Mouse (Mus musculus): Measurements from ENCODE around the gene Mrps5. TPM values are rescaled to one million over a fixed set of nuclear protein-coding genes. Genes with fewer than 3 reads are reported as not detected.

The Mrps5 gene
- polyA plus RNA-seq, 1 experiment from 2014 or later: 132 TPM

- Histone ChIP-seq H3K36me3 (ENCODE audit: control insufficient read depth, insufficient read depth, low read length) (no peaks in the 10 kb centered on the region), H3K27ac (ENCODE audit: low read depth, low read length) (no peak overlapping the region), H3K27me3 (ENCODE audit: control insufficient read depth, insufficient read depth, low read length) (no peaks in the 10 kb centered on the region; the same call in 1 of the 2 replicates), H3K4me1 (ENCODE audit: control insufficient read depth, insufficient read depth, low read length) (no peaks in the 10 kb centered on the region), H3K4me3 (ENCODE audit: low read depth, low read length) (no peak overlapping the region), H3K9ac (ENCODE audit: low read depth, low read length) (no peak overlapping the region), H3K4me2 (no peak overlapping the region), H3K9me3 (replicated peaks; ENCODE audit: control insufficient read depth, low read length) (no peaks in the 10 kb centered on the region)
- ATAC-seq (replicated peaks; ENCODE audit: insufficient number of reproducible peaks, low FRiP score, low TSS enrichment): no peak
- WGBS (ENCODE audit: insufficient replicate concordance): 60% methylated on average over 5 of the region's 5 CpGs
These were observed 38.6 kb downstream of the Mrps5 start for GRCm38 (mm10) chr2:127625659-127626058.

- no peak for ATAC-seq (replicated peaks; ENCODE audit: insufficient number of reproducible peaks, low FRiP score, low TSS enrichment)
- Histone ChIP-seq H3K27ac (ENCODE audit: low read depth, low read length) (no peak overlapping the region), H3K27me3 (ENCODE audit: control insufficient read depth, insufficient read depth, low read length) (no peaks in the 10 kb centered on the region; the same call in 1 of the 2 replicates), H3K4me1 (ENCODE audit: control insufficient read depth, insufficient read depth, low read length) (no peaks in the 10 kb centered on the region), H3K9ac (ENCODE audit: low read depth, low read length) (no peak overlapping the region), H3K4me3 (ENCODE audit: low read depth, low read length) (no peak overlapping the region), H3K4me2 (no peak overlapping the region), H3K36me3 (ENCODE audit: control insufficient read depth, insufficient read depth, low read length) (no peaks in the 10 kb centered on the region), H3K9me3 (replicated peaks; ENCODE audit: control insufficient read depth, low read length) (no peaks in the 10 kb centered on the region)
- 67% methylated on average over 6 of the region's 6 CpGs for WGBS (ENCODE audit: insufficient replicate concordance)
These were observed 40.3 kb downstream of the Mrps5 start for GRCm38 (mm10) chr2:127627354-127627753.

GRCm38 (mm10) chr2:127627990-127628570 is 41.1 kb downstream of the Mrps5 start:
- H3K9ac ChIP-seq (ENCODE audit: low read depth, low read length): no peak overlapping the region
- H3K9me3 ChIP-seq (replicated peaks; ENCODE audit: control insufficient read depth, low read length): no peaks in the 10 kb centered on the region
- no peaks in the 10 kb centered on the region for H3K4me1 ChIP-seq (ENCODE audit: control insufficient read depth, insufficient read depth, low read length)
- no peak overlapping the region for H3K27ac ChIP-seq (ENCODE audit: low read depth, low read length)
- H3K4me2 ChIP-seq: no peak overlapping the region
- H3K27me3 ChIP-seq (ENCODE audit: control insufficient read depth, insufficient read depth, low read length): no peaks in the 10 kb centered on the region; the same call in 1 of the 2 replicates
- no peak for ATAC-seq (replicated peaks; ENCODE audit: insufficient number of reproducible peaks, low FRiP score, low TSS enrichment)
- H3K36me3 ChIP-seq (ENCODE audit: control insufficient read depth, insufficient read depth, low read length): no peaks in the 10 kb centered on the region
- 71% methylated on average over 6 of the region's 6 CpGs for WGBS (ENCODE audit: insufficient replicate concordance)
- no peak overlapping the region for H3K4me3 ChIP-seq (ENCODE audit: low read depth, low read length)

- H3K27me3 ChIP-seq (ENCODE audit: control insufficient read depth, insufficient read depth, low read length): no peaks in the 10 kb centered on the region
- ATAC-seq (replicated peaks; ENCODE audit: insufficient number of reproducible peaks, low FRiP score, low TSS enrichment): no peak
- no peak overlapping the region for H3K9ac ChIP-seq (ENCODE audit: low read depth, low read length)
- no peaks in the 10 kb centered on the region for H3K36me3 ChIP-seq (ENCODE audit: control insufficient read depth, insufficient read depth, low read length)
- H3K4me1 ChIP-seq (ENCODE audit: control insufficient read depth, insufficient read depth, low read length): no peaks in the 10 kb centered on the region
- no peaks in the 10 kb centered on the region for H3K9me3 ChIP-seq (replicated peaks; ENCODE audit: control insufficient read depth, low read length)
- H3K27ac ChIP-seq (ENCODE audit: low read depth, low read length): no peak overlapping the region
- H3K4me2 ChIP-seq: no peak overlapping the region
- WGBS (ENCODE audit: insufficient replicate concordance): 62% methylated on average over 2 of the region's 2 CpGs
- no peak overlapping the region for H3K4me3 ChIP-seq (ENCODE audit: low read depth, low read length)
These were observed 45.6 kb downstream of the Mrps5 start for GRCm38 (mm10) chr2:127632601-127633000.

- ATAC-seq (replicated peaks; ENCODE audit: insufficient number of reproducible peaks, low FRiP score, low TSS enrichment): no peak
- Histone ChIP-seq H3K9me3 (replicated peaks; ENCODE audit: control insufficient read depth, low read length) (no peaks in the 10 kb centered on the region), H3K4me3 (ENCODE audit: low read depth, low read length) (no peak overlapping the region), H3K4me2 (no peak overlapping the region), H3K4me1 (ENCODE audit: control insufficient read depth, insufficient read depth, low read length) (no peaks in the 10 kb centered on the region), H3K36me3 (ENCODE audit: control insufficient read depth, insufficient read depth, low read length) (no peaks in the 10 kb centered on the region), H3K27me3 (ENCODE audit: control insufficient read depth, insufficient read depth, low read length) (no peaks in the 10 kb centered on the region), H3K9ac (ENCODE audit: low read depth, low read length) (no peak overlapping the region), H3K27ac (ENCODE audit: low read depth, low read length) (no peak overlapping the region)
- WGBS (ENCODE audit: insufficient replicate concordance): 77% methylated on average over 6 of the region's 6 CpGs
These were observed 48.6 kb downstream of the Mrps5 start for GRCm38 (mm10) chr2:127635581-127635980.

- no peak overlapping the region for H3K4me2 ChIP-seq
- H3K4me3 ChIP-seq (ENCODE audit: low read depth, low read length): no peak overlapping the region
- H3K9me3 ChIP-seq (replicated peaks; ENCODE audit: control insufficient read depth, low read length): no peaks in the 10 kb centered on the region
- no peaks in the 10 kb centered on the region for H3K27me3 ChIP-seq (ENCODE audit: control insufficient read depth, insufficient read depth, low read length)
- H3K36me3 ChIP-seq (ENCODE audit: control insufficient read depth, insufficient read depth, low read length): no peaks in the 10 kb centered on the region
- no peaks in the 10 kb centered on the region for H3K4me1 ChIP-seq (ENCODE audit: control insufficient read depth, insufficient read depth, low read length)
- 74% methylated on average over 9 of the region's 9 CpGs for WGBS (ENCODE audit: insufficient replicate concordance)
- no peak overlapping the region for H3K27ac ChIP-seq (ENCODE audit: low read depth, low read length)
- no peak overlapping the region for H3K9ac ChIP-seq (ENCODE audit: low read depth, low read length)
- no peak for ATAC-seq (replicated peaks; ENCODE audit: insufficient number of reproducible peaks, low FRiP score, low TSS enrichment)
These were observed 52.0 kb downstream of the Mrps5 start for GRCm38 (mm10) chr2:127638973-127639372.

GRCm38 (mm10) chr2:127643728-127644704 is 57.0 kb downstream of the Mrps5 start:
- H3K9ac ChIP-seq (ENCODE audit: low read depth, low read length): no peak overlapping the region
- no peaks in the 10 kb centered on the region for H3K36me3 ChIP-seq (ENCODE audit: control insufficient read depth, insufficient read depth, low read length)
- H3K4me3 ChIP-seq (ENCODE audit: low read depth, low read length): no peak overlapping the region
- no peak overlapping the region for H3K27ac ChIP-seq (ENCODE audit: low read depth, low read length)
- H3K9me3 ChIP-seq (replicated peaks; ENCODE audit: control insufficient read depth, low read length): no peaks in the 10 kb centered on the region
- no peaks in the 10 kb centered on the region for H3K4me1 ChIP-seq (ENCODE audit: control insufficient read depth, insufficient read depth, low read length)
- 55% methylated on average over 19 of the region's 19 CpGs for WGBS (ENCODE audit: insufficient replicate concordance)
- no peak for ATAC-seq (replicated peaks; ENCODE audit: insufficient number of reproducible peaks, low FRiP score, low TSS enrichment)
- H3K27me3 ChIP-seq (ENCODE audit: control insufficient read depth, insufficient read depth, low read length): no peaks in the 10 kb centered on the region
- no peak overlapping the region for H3K4me2 ChIP-seq

GRCm38 (mm10) chr2:127646875-127647274 is 59.9 kb downstream of the Mrps5 start:
- ATAC-seq (replicated peaks; ENCODE audit: insufficient number of reproducible peaks, low FRiP score, low TSS enrichment): no peak
- no peak overlapping the region for H3K4me3 ChIP-seq (ENCODE audit: low read depth, low read length)
- no peaks in the 10 kb centered on the region for H3K9me3 ChIP-seq (replicated peaks; ENCODE audit: control insufficient read depth, low read length)
- no peak overlapping the region for H3K27ac ChIP-seq (ENCODE audit: low read depth, low read length)
- H3K4me1 ChIP-seq (ENCODE audit: control insufficient read depth, insufficient read depth, low read length): no peaks in the 10 kb centered on the region
- peaks cover 4% of the 10 kb centered on the region; the same call in 1 of the 2 replicates for H3K27me3 ChIP-seq (ENCODE audit: control insufficient read depth, insufficient read depth, low read length)
- H3K36me3 ChIP-seq (ENCODE audit: control insufficient read depth, insufficient read depth, low read length): no peaks in the 10 kb centered on the region
- no peak overlapping the region for H3K4me2 ChIP-seq
- WGBS (ENCODE audit: insufficient replicate concordance): 68% methylated on average over 5 of the region's 5 CpGs
- H3K9ac ChIP-seq (ENCODE audit: low read depth, low read length): no peak overlapping the region
